Mouse (Mus musculus) intestine, postnatal 0 days (tissue): ENCODE measurements at regions not wholly inside any gene's neighbourhood (a gene's known extent, or its start where the extent isn't known, plus 50 kb on each side); places are given as distances from the start of the nearest gene placed in this dataset.

Experiments used
- ATAC-seq: fragments of 200-750 bp; cut with Nextera tagmentation; 2 replicates; pipeline ENCODE4 v1.8.0; 2017; ENCODE audit warnings: mild to moderate bottlenecking, moderate TSS enrichment, moderate library complexity
- H3K27ac ChIP-seq: fragments of 300-500 bp; sonication (generic); 2 replicates; pipeline ENCODE4 v1.5.1; 2014; ENCODE audit warnings: mild to moderate bottlenecking, low read depth, low read length, moderate library complexity
- H3K27me3 ChIP-seq: fragments of 300-500 bp; sonication (generic); replicated peaks from 2 replicates; pipeline ENCODE4 v1.6.1; 2014; ENCODE audit warnings: low read length, mixed read lengths; ENCODE audit not compliant: control insufficient read depth, insufficient read depth
- H3K36me3 ChIP-seq: fragments of 300-500 bp; sonication (generic); 2 replicates; pipeline ENCODE4 v1.6.1; 2014; ENCODE audit warnings: mild to moderate bottlenecking, moderate library complexity; ENCODE audit not compliant: control insufficient read depth, insufficient read depth
- H3K4me1 ChIP-seq: fragments of 300-500 bp; sonication (generic); replicated peaks from 2 replicates; pipeline ENCODE4 v1.6.1; 2014; ENCODE audit warnings: antibody characterized with exemption, low read length, mixed read lengths; ENCODE audit not compliant: control insufficient read depth, insufficient read depth
- H3K4me2 ChIP-seq: fragments of 300-500 bp; sonication (generic); replicated peaks from 2 replicates; pipeline ENCODE4 v1.6.1; 2014; ENCODE audit warnings: low read depth, mild to moderate bottlenecking, moderate library complexity
- H3K4me3 ChIP-seq: fragments of 300-500 bp; sonication (generic); 2 replicates; pipeline ENCODE4 v1.5.1; 2014; ENCODE audit warnings: low read depth, low read length
- H3K9ac ChIP-seq: fragments of 300-500 bp; sonication (generic); 2 replicates; pipeline ENCODE4 v1.6.1; 2014; ENCODE audit warnings: mild to moderate bottlenecking, low read depth, low read length
- H3K9me3 ChIP-seq: fragments of 300-500 bp; sonication (generic); 2 replicates; pipeline ENCODE4 v1.6.1; 2016; ENCODE audit warnings: mixed run types; ENCODE audit not compliant: control insufficient read depth
- CTCF ChIP-seq: sonication (generic); IDR thresholded peaks from 2 replicates; pipeline ENCODE4 v1.5.1; 2016; ENCODE audit warnings: low read depth, mild to moderate bottlenecking, control low read depth, antibody characterized with exemption, moderate library complexity
- whole genome bisulfite sequencing: fragments of 180-500 bp; shearing (Covaris S2); extraction: QIAGEN DNeasy Blood & Tissue Kit; methylation state at CpG from one replicate; pipeline ENCODE4 v1.1.7; 2014; 5-methylcytosine and 5-hydroxymethylcytosine counted together

- H3K27ac ChIP-seq = no peak overlapping the region
- no peak overlapping the region for H3K9ac ChIP-seq
- H3K9me3 ChIP-seq = no peaks in the 10 kb centered on the region
- no peak overlapping the region for H3K4me2 ChIP-seq
- H3K4me1 ChIP-seq = no peaks in the 10 kb centered on the region
- TF ChIP-seq CTCF = no peak
- no peaks in the 10 kb centered on the region for H3K36me3 ChIP-seq
- H3K27me3 ChIP-seq = no peaks in the 10 kb centered on the region
- no peak overlapping the region for H3K4me3 ChIP-seq
- 87% methylated on average over 2 of the region's 2 CpGs for WGBS
- ATAC-seq = no peak
Measured at GRCm38 (mm10) chr9:13937301-13937700, 109.8 kb downstream of the Fam76b start.

GRCm38 (mm10) chr9:13946519-13946918, 119.0 kb downstream of the Fam76b start:
- no peak for TF ChIP-seq CTCF
- no peak for ATAC-seq
- no peak overlapping the region for H3K27ac ChIP-seq
- no peaks in the 10 kb centered on the region for H3K36me3 ChIP-seq
- 47% methylated on average over 3 of the region's 3 CpGs for WGBS
- H3K4me1 ChIP-seq = no peaks in the 10 kb centered on the region
- no peak overlapping the region for H3K4me2 ChIP-seq
- no peaks in the 10 kb centered on the region for H3K27me3 ChIP-seq
- no peak overlapping the region for H3K4me3 ChIP-seq
- no peak overlapping the region for H3K9ac ChIP-seq
- H3K9me3 ChIP-seq = no peaks in the 10 kb centered on the region

GRCm38 (mm10) chr9:13952157-13952556, 124.6 kb downstream of the Fam76b start:
- Histone ChIP-seq H3K4me1 (no peaks in the 10 kb centered on the region), H3K4me3 (no peak overlapping the region), H3K27me3 (no peaks in the 10 kb centered on the region), H3K9me3 (no peaks in the 10 kb centered on the region), H3K9ac (no peak overlapping the region), H3K4me2 (no peak overlapping the region), H3K27ac (no peak overlapping the region), H3K36me3 (no peaks in the 10 kb centered on the region)
- ATAC-seq = no peak
- TF ChIP-seq CTCF = no peak

GRCm38 (mm10) chr9:13963140-13963763, 135.7 kb downstream of the Fam76b start:
- Histone ChIP-seq H3K9ac (no peak overlapping the region), H3K4me1 (no peaks in the 10 kb centered on the region), H3K27ac (no peak overlapping the region), H3K4me3 (no peak overlapping the region), H3K27me3 (no peaks in the 10 kb centered on the region), H3K36me3 (no peaks in the 10 kb centered on the region), H3K9me3 (no peaks in the 10 kb centered on the region), H3K4me2 (no peak overlapping the region)
- ATAC-seq = no peak
- no peak for TF ChIP-seq CTCF
- 74% methylated on average over 7 of the region's 7 CpGs for WGBS

- no peaks in the 10 kb centered on the region for H3K9me3 ChIP-seq
- H3K36me3 ChIP-seq = no peaks in the 10 kb centered on the region
- no peak overlapping the region for H3K27ac ChIP-seq
- H3K4me1 ChIP-seq = no peaks in the 10 kb centered on the region
- no peak for TF ChIP-seq CTCF
- H3K4me3 ChIP-seq = no peak overlapping the region
- no peak for ATAC-seq
- no peak overlapping the region for H3K9ac ChIP-seq
- 78% methylated on average over 3 of the region's 3 CpGs for WGBS
- H3K4me2 ChIP-seq = no peak overlapping the region
- no peaks in the 10 kb centered on the region for H3K27me3 ChIP-seq
Measured at GRCm38 (mm10) chr9:13963796-13964195, 136.3 kb downstream of the Fam76b start.

- Histone ChIP-seq H3K9ac (no peak overlapping the region), H3K9me3 (no peaks in the 10 kb centered on the region), H3K27ac (no peak overlapping the region), H3K4me2 (no peak overlapping the region), H3K27me3 (no peaks in the 10 kb centered on the region), H3K4me3 (no peak overlapping the region), H3K4me1 (no peaks in the 10 kb centered on the region), H3K36me3 (no peaks in the 10 kb centered on the region)
- 85% methylated on average over 4 of the region's 4 CpGs for WGBS
- no peak for TF ChIP-seq CTCF
- no peak for ATAC-seq
Measured at GRCm38 (mm10) chr9:13964256-13964655, 136.7 kb downstream of the Fam76b start.

GRCm38 (mm10) chr9:13966212-13966611, 138.7 kb downstream of the Fam76b start:
- no peak for ATAC-seq
- no peak overlapping the region for H3K9ac ChIP-seq
- WGBS = 65% methylated on average over 1 of the region's 1 CpGs
- no peak for TF ChIP-seq CTCF
- H3K4me3 ChIP-seq = no peak overlapping the region
- H3K27ac ChIP-seq = no peak overlapping the region
- H3K9me3 ChIP-seq = no peaks in the 10 kb centered on the region
- no peaks in the 10 kb centered on the region for H3K4me1 ChIP-seq
- no peaks in the 10 kb centered on the region for H3K27me3 ChIP-seq
- no peaks in the 10 kb centered on the region for H3K36me3 ChIP-seq
- H3K4me2 ChIP-seq = no peak overlapping the region
